Mouse (Mus musculus): ENCODE data around the gene Rsph10b. TPM values are rescaled to one million over a fixed set of nuclear protein-coding genes. Genes with fewer than 3 reads are reported as not detected.

Rsph10b gene
- polyA plus RNA-seq, 1 experiment from 2014 or later = 1.1 TPM

GRCm38 (mm10) chr5:143976726-143977431 is 44.0 kb downstream of the Rsph10b start:
- no peak overlapping the region for H3K27ac ChIP-seq (replicated peaks in 1 of 2; ENCODE audit: control insufficient read depth in 1 of 2, insufficient read depth in 1 of 2, low read depth in 2 of 2, low read length in 2 of 2)
- ATAC-seq (ENCODE audit: insufficient number of reproducible peaks, insufficient read depth, low FRiP score, low read depth) = no peak
- no peaks in the 10 kb centered on the region for H3K36me3 ChIP-seq (ENCODE audit: control insufficient read depth, insufficient read depth, low read length)
- H3K4me3 ChIP-seq (ENCODE audit: control insufficient read depth in 1 of 2, insufficient read depth in 1 of 2, low read depth in 1 of 2, low read length in 2 of 2) = no peak overlapping the region
- no peak overlapping the region for H3K9ac ChIP-seq (ENCODE audit: low read length)
- WGBS = 56% methylated on average over 16 of the region's 16 CpGs
- no peaks in the 10 kb centered on the region for H3K27me3 ChIP-seq (ENCODE audit: control insufficient read depth, insufficient read depth, low read length)
- H3K9me3 ChIP-seq (ENCODE audit: control insufficient read depth, low read length) = no peaks in the 10 kb centered on the region
- peaks cover 0 to 6% of the 10 kb centered on the region in 2 experiments; a peak in 3 of 4 replicates for H3K4me1 ChIP-seq (ENCODE audit: control insufficient read depth in 2 of 2, insufficient read depth in 2 of 2, low read length in 2 of 2)
- no peak overlapping the region for H3K4me2 ChIP-seq (ENCODE audit: low read length)

GRCm38 (mm10) chr5:143980858-143981257 is 48.0 kb downstream of the Rsph10b start:
- Histone ChIP-seq H3K9ac (ENCODE audit: low read length) (no peak overlapping the region), H3K4me3 (ENCODE audit: control insufficient read depth in 1 of 2, insufficient read depth in 1 of 2, low read depth in 1 of 2, low read length in 2 of 2) (no peak overlapping the region), H3K4me1 (ENCODE audit: control insufficient read depth in 2 of 2, insufficient read depth in 2 of 2, low read length in 2 of 2) (peaks cover 0 to 4% of the 10 kb centered on the region in 2 experiments; a peak in 2 of 4 replicates), H3K27ac (replicated peaks in 1 of 2; ENCODE audit: control insufficient read depth in 1 of 2, insufficient read depth in 1 of 2, low read depth in 2 of 2, low read length in 2 of 2) (no peak overlapping the region), H3K4me2 (ENCODE audit: low read length) (0 out of 2 replicates have a peak overlapping the region, but pooled peaks have one; percentile 8), H3K9me3 (ENCODE audit: control insufficient read depth, low read length) (no peaks in the 10 kb centered on the region), H3K27me3 (ENCODE audit: control insufficient read depth, insufficient read depth, low read length) (no peaks in the 10 kb centered on the region), H3K36me3 (ENCODE audit: control insufficient read depth, insufficient read depth, low read length) (peaks cover 22% of the 10 kb centered on the region)
- 34% methylated on average over 9 of the region's 9 CpGs for WGBS
- ATAC-seq (ENCODE audit: insufficient number of reproducible peaks, insufficient read depth, low FRiP score, low read depth) = no peak

- ATAC-seq (ENCODE audit: insufficient number of reproducible peaks, insufficient read depth, low FRiP score, low read depth) = no peak
- H3K4me2 ChIP-seq (ENCODE audit: low read length) = no peak overlapping the region
- H3K4me1 ChIP-seq (ENCODE audit: control insufficient read depth in 2 of 2, insufficient read depth in 2 of 2, low read length in 2 of 2) = peaks cover 0 to 4% of the 10 kb centered on the region in 2 experiments; a peak in 2 of 4 replicates
- H3K27ac ChIP-seq (replicated peaks in 1 of 2; ENCODE audit: control insufficient read depth in 1 of 2, insufficient read depth in 1 of 2, low read depth in 2 of 2, low read length in 2 of 2) = no peak overlapping the region
- no peaks in the 10 kb centered on the region for H3K9me3 ChIP-seq (ENCODE audit: control insufficient read depth, low read length)
- H3K9ac ChIP-seq (ENCODE audit: low read length) = no peak overlapping the region
- H3K36me3 ChIP-seq (ENCODE audit: control insufficient read depth, insufficient read depth, low read length) = peaks cover 36% of the 10 kb centered on the region
- WGBS = 56% methylated on average over 2 of the region's 2 CpGs
- no peaks in the 10 kb centered on the region for H3K27me3 ChIP-seq (ENCODE audit: control insufficient read depth, insufficient read depth, low read length)
- H3K4me3 ChIP-seq (ENCODE audit: control insufficient read depth in 1 of 2, insufficient read depth in 1 of 2, low read depth in 1 of 2, low read length in 2 of 2) = no peak overlapping the region
These were observed 49.5 kb downstream of the Rsph10b start for GRCm38 (mm10) chr5:143982361-143982760.

- Histone ChIP-seq H3K36me3 (ENCODE audit: control insufficient read depth, insufficient read depth, low read length) (peaks cover 65% of the 10 kb centered on the region), H3K9ac (ENCODE audit: low read length) (no peak overlapping the region), H3K4me1 (ENCODE audit: control insufficient read depth in 2 of 2, insufficient read depth in 2 of 2, low read length in 2 of 2) (peaks cover 0 to 7% of the 10 kb centered on the region in 2 experiments; a peak in 2 of 4 replicates), H3K27ac (replicated peaks in 1 of 2; ENCODE audit: control insufficient read depth in 1 of 2, insufficient read depth in 1 of 2, low read depth in 2 of 2, low read length in 2 of 2) (no peak overlapping the region), H3K4me2 (ENCODE audit: low read length) (no peak overlapping the region), H3K4me3 (ENCODE audit: control insufficient read depth in 1 of 2, insufficient read depth in 1 of 2, low read depth in 1 of 2, low read length in 2 of 2) (no peak overlapping the region), H3K9me3 (ENCODE audit: control insufficient read depth, low read length) (no peaks in the 10 kb centered on the region), H3K27me3 (ENCODE audit: control insufficient read depth, insufficient read depth, low read length) (no peaks in the 10 kb centered on the region)
- no peak for ATAC-seq (ENCODE audit: insufficient number of reproducible peaks, insufficient read depth, low FRiP score, low read depth)
- 82% methylated on average over 7 of the region's 7 CpGs for WGBS
These were observed 52.5 kb downstream of the Rsph10b start for GRCm38 (mm10) chr5:143985381-143985780.

- Histone ChIP-seq H3K9me3 (ENCODE audit: control insufficient read depth, low read length) (no peaks in the 10 kb centered on the region), H3K9ac (ENCODE audit: low read length) (no peak overlapping the region), H3K4me1 (ENCODE audit: control insufficient read depth in 2 of 2, insufficient read depth in 2 of 2, low read length in 2 of 2) (0 out of 4 replicates have a peak, but pooled peaks cover 0 to 3% of the 10 kb centered on the region in 2 experiments), H3K36me3 (ENCODE audit: control insufficient read depth, insufficient read depth, low read length) (peaks cover 87% of the 10 kb centered on the region), H3K27ac (replicated peaks in 1 of 2; ENCODE audit: control insufficient read depth in 1 of 2, insufficient read depth in 1 of 2, low read depth in 2 of 2, low read length in 2 of 2) (no peak overlapping the region), H3K4me2 (ENCODE audit: low read length) (no peak overlapping the region), H3K4me3 (ENCODE audit: control insufficient read depth in 1 of 2, insufficient read depth in 1 of 2, low read depth in 1 of 2, low read length in 2 of 2) (no peak overlapping the region), H3K27me3 (ENCODE audit: control insufficient read depth, insufficient read depth, low read length) (no peaks in the 10 kb centered on the region)
- ATAC-seq (ENCODE audit: insufficient number of reproducible peaks, insufficient read depth, low FRiP score, low read depth) = no peak
- 87% methylated on average over 3 of the region's 3 CpGs for WGBS
These were observed 54.8 kb downstream of the Rsph10b start for GRCm38 (mm10) chr5:143987596-143987995.

- peak overlapping the region; percentile 72 to 78 for H3K27ac ChIP-seq (replicated peaks in 1 of 2; ENCODE audit: control insufficient read depth in 1 of 2, insufficient read depth in 1 of 2, low read depth in 2 of 2, low read length in 2 of 2)
- WGBS = 81% methylated on average over 4 of the region's 4 CpGs
These were observed 56.2 kb downstream of the Rsph10b start for GRCm38 (mm10) chr5:143989046-143989445.

GRCm38 (mm10) chr5:143990086-143990485 is 57.3 kb downstream of the Rsph10b start:
- no peak for ATAC-seq (ENCODE audit: insufficient number of reproducible peaks, insufficient read depth, low FRiP score, low read depth)
- peaks cover 88% of the 10 kb centered on the region for H3K36me3 ChIP-seq (ENCODE audit: control insufficient read depth, insufficient read depth, low read length)
- H3K27ac ChIP-seq (replicated peaks in 1 of 2; ENCODE audit: control insufficient read depth in 1 of 2, insufficient read depth in 1 of 2, low read depth in 2 of 2, low read length in 2 of 2) = no peak overlapping the region
- no peaks in the 10 kb centered on the region for H3K27me3 ChIP-seq (ENCODE audit: control insufficient read depth, insufficient read depth, low read length)
- H3K4me1 ChIP-seq (ENCODE audit: control insufficient read depth in 2 of 2, insufficient read depth in 2 of 2, low read length in 2 of 2) = peaks cover 11% of the 10 kb centered on the region in 2 experiments; a peak in 3 of 4 replicates
- H3K9ac ChIP-seq (ENCODE audit: low read length) = no peak overlapping the region
- no peak overlapping the region for H3K4me2 ChIP-seq (ENCODE audit: low read length)
- 79% methylated on average over 11 of the region's 11 CpGs for WGBS
- no peak overlapping the region for H3K4me3 ChIP-seq (ENCODE audit: control insufficient read depth in 1 of 2, insufficient read depth in 1 of 2, low read depth in 1 of 2, low read length in 2 of 2)
- H3K9me3 ChIP-seq (ENCODE audit: control insufficient read depth, low read length) = no peaks in the 10 kb centered on the region

More at GRCm38 (mm10) chr5:143989046-143989445, 56.2 kb downstream of the Rsph10b start:
- peaks cover 7 to 8% of the 10 kb centered on the region in 2 experiments; a peak in 3 of 4 replicates for H3K4me1 ChIP-seq (ENCODE audit: control insufficient read depth in 2 of 2, insufficient read depth in 2 of 2, low read length in 2 of 2)
- no peak overlapping the region for H3K9ac ChIP-seq (ENCODE audit: low read length)
- H3K4me3 ChIP-seq (ENCODE audit: control insufficient read depth in 1 of 2, insufficient read depth in 1 of 2, low read depth in 1 of 2, low read length in 2 of 2) = no peak overlapping the region
- peaks cover 88% of the 10 kb centered on the region for H3K36me3 ChIP-seq (ENCODE audit: control insufficient read depth, insufficient read depth, low read length)
- H3K4me2 ChIP-seq (ENCODE audit: low read length) = no peak overlapping the region
- H3K27me3 ChIP-seq (ENCODE audit: control insufficient read depth, insufficient read depth, low read length) = no peaks in the 10 kb centered on the region
- no peaks in the 10 kb centered on the region for H3K9me3 ChIP-seq (ENCODE audit: control insufficient read depth, low read length)
- ATAC-seq (ENCODE audit: insufficient number of reproducible peaks, insufficient read depth, low FRiP score, low read depth) = peak; percentile 48; the same call in 1 of the 2 replicates
